Mouse (Mus musculus): ENCODE results near the gene Tpi1. TPM values are rescaled to one million over a fixed set of nuclear protein-coding genes. Genes with fewer than 3 reads are reported as not detected.
"Not testable (repeated sequence)": the region's sequence is repeated elsewhere in the genome, so short reads cannot be mapped to it uniquely, and the experiment has no call there.

Tpi1 gene
- polyA plus RNA-seq, 1 experiment = 224 TPM

DNA sequence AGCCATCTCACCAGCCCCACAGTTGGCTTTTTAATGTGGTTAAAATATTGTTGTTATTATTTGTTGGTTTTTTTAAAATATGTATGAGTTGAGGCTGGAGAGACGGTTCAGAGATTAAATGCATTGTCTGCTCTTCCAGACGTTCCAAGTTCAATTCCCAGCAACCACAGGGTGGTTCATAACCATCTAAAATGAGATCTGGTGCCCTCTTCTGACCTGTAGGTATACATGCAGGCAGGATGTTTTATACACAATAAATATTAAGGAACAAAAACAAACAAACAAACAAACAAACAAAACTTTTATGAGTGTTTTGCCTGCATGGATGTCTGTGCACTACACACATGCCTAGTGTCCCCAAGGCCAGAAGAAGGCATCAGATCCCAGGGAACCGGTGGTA lies 11.0 kb downstream of the Tpi1 start:
- TF ChIP-seq POLR2A (IDR thresholded peaks at IDR 0.05; ENCODE audit: borderline replicate concordance, low read depth, low read length) (no peak), CTCF (IDR thresholded peaks at IDR 0.05; ENCODE audit: low read depth, low read length) (no peak)
- no peak overlapping the region for H3K4me3 ChIP-seq (ENCODE audit: insufficient read depth, low read length)

GRCm38 (mm10) chr6:124802400-124802799 lies 11.7 kb downstream of the Tpi1 start:
- not testable (repeated sequence) for H3K27ac ChIP-seq (ENCODE audit: insufficient read depth, low read depth, low read length); H3K4me3 ChIP-seq (ENCODE audit: insufficient read depth, low read length)
- peaks cover 13% of the 10 kb centered on the region for H3K4me1 ChIP-seq (ENCODE audit: control insufficient read depth, insufficient read depth, low read length)

More for the DNA sequence above, 11.0 kb downstream of the Tpi1 start:
- Histone ChIP-seq H3K4me1 (ENCODE audit: control insufficient read depth, insufficient read depth, low read length) (peaks cover 20% of the 10 kb centered on the region), H3K27ac (ENCODE audit: insufficient read depth, low read depth, low read length) (no peak overlapping the region)

DNA sequence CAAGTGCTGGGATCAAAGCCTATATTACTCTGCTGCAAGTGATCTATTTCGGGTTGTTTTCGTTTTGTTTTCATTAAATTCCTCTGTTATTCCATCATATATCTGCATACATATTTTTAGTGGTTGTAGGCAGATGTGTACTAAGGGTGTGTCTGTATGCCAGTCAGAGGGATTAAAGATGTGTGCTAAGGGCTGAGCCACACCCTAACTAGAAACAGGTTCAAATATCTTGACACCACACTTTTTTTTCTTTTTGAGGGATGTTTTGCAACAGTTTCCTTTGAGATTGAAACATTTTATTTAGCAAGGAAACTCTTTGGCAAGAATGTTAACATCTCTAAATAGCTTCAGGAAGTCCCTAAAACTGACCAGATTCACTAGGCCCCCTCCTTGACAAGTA lies 17.9 kb downstream of the Tpi1 start:
- TF ChIP-seq CTCF (IDR thresholded peaks at IDR 0.05; ENCODE audit: low read depth, low read length) (no peak), POLR2A (IDR thresholded peaks at IDR 0.05; ENCODE audit: borderline replicate concordance, low read depth, low read length) (no peak)
- Histone ChIP-seq H3K4me1 (ENCODE audit: control insufficient read depth, insufficient read depth, low read length) (no peaks in the 10 kb centered on the region), H3K4me3 (ENCODE audit: insufficient read depth, low read length) (no peak overlapping the region), H3K27ac (ENCODE audit: insufficient read depth, low read depth, low read length) (no peak overlapping the region)

DNA sequence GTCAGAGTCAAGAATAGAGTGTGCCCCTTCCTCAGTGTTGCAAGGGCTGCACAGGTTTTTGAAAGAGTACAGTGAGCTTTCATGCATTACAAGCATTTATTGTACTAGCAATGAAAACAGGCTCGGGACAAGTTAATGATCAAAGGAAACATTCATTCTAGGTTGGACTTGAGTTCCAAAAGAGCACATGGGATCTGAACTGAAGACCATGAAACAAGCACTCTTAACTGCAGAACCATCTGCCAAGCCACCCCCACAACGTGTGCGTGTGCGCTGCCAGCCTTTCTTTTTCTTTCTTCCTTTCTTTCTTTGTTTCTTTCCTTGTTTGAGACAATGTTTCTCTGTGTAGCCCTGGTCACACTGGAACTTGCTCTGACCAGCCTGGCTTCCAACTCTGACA lies 18.3 kb downstream of the Tpi1 start:
- H3K4me1 ChIP-seq (ENCODE audit: control insufficient read depth, insufficient read depth, low read length) = no peaks in the 10 kb centered on the region
- no peak overlapping the region for H3K27ac ChIP-seq (ENCODE audit: insufficient read depth, low read depth, low read length)
- no peak overlapping the region for H3K4me3 ChIP-seq (ENCODE audit: insufficient read depth, low read length)
- no peak for TF ChIP-seq POLR2A (IDR thresholded peaks at IDR 0.05; ENCODE audit: borderline replicate concordance, low read depth, low read length)
- TF ChIP-seq CTCF (IDR thresholded peaks at IDR 0.05; ENCODE audit: low read depth, low read length) = no peak

DNA sequence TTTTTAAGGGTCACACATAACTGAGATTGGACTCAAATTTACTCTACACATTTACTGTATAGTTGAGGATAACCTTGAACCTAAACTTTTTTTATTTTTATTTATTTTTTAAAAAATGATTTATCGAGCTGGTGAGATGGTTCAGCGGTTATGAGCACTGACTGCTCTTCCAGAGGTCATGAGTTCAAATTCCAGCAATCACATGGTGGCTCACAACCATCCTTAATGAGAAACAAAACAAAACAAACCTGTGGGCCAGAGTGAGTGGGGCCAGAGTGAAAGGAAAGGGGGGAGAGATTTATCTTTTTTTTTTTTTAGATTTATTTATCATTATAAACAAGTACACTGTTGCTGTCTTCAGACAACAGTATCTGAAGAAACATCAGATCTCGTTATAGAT lies 22.2 kb downstream of the Tpi1 start:
- no peak overlapping the region for H3K4me3 ChIP-seq (ENCODE audit: insufficient read depth, low read length)
- no peak overlapping the region for H3K27ac ChIP-seq (ENCODE audit: insufficient read depth, low read depth, low read length)

DNA sequence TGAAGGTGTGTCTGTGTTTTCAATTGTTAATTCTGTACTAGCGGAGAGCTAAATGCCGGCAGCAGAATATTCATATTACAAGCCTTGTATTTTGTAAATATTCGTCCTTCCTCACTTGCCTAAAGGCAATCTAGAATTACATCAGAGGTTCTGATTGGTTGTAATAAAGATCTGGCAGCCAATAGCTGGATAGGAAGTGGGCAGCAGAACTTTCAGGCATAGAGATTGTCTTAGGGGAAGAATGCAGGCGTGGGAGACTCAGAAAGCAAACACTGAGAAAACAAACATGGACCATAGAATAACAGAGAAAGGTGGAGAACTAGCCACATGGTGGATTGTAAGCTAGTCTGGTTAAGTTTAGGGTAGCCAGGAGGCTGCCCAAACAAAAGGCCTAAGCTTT lies 24.0 kb downstream of the Tpi1 start:
- TF ChIP-seq POLR2A (IDR thresholded peaks at IDR 0.05; ENCODE audit: borderline replicate concordance, low read depth, low read length) (no peak), CTCF (IDR thresholded peaks at IDR 0.05; ENCODE audit: low read depth, low read length) (no peak)
- peaks cover 9% of the 10 kb centered on the region for H3K4me1 ChIP-seq (ENCODE audit: control insufficient read depth, insufficient read depth, low read length)
- H3K4me3 ChIP-seq (ENCODE audit: insufficient read depth, low read length) = no peak overlapping the region
- H3K27ac ChIP-seq (ENCODE audit: insufficient read depth, low read depth, low read length) = no peak overlapping the region

More for the DNA sequence above, 22.2 kb downstream of the Tpi1 start:
- TF ChIP-seq CTCF (IDR thresholded peaks at IDR 0.05; ENCODE audit: low read depth, low read length) (no peak), POLR2A (IDR thresholded peaks at IDR 0.05; ENCODE audit: borderline replicate concordance, low read depth, low read length) (no peak)
- peaks cover 7% of the 10 kb centered on the region for H3K4me1 ChIP-seq (ENCODE audit: control insufficient read depth, insufficient read depth, low read length)

DNA sequence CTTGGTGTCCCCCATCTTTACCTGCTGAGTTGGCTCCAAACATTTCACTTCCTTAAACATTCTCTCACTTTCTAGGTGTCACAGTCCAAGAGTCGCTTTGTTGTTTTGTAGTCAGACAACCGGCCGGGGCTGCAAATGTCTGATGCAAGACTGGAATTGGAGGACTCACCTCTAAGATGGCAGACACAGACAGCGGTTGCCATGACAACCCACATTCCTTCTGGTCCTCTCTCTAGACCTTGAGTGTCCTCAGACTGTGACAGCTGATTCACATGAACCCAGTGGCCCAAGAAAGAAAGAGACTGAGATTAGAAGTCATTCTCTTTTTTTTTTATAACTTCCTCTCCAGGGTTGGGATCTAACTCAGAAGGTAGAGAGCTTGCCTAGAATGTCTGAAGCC lies 24.6 kb downstream of the Tpi1 start:
- Histone ChIP-seq H3K4me1 (ENCODE audit: control insufficient read depth, insufficient read depth, low read length) (peaks cover 9% of the 10 kb centered on the region), H3K27ac (ENCODE audit: insufficient read depth, low read depth, low read length) (no peak overlapping the region), H3K4me3 (ENCODE audit: insufficient read depth, low read length) (no peak overlapping the region)
- no peak for TF ChIP-seq POLR2A (IDR thresholded peaks at IDR 0.05; ENCODE audit: borderline replicate concordance, low read depth, low read length)
- TF ChIP-seq CTCF (IDR thresholded peaks at IDR 0.05; ENCODE audit: low read depth, low read length) = no peak

DNA sequence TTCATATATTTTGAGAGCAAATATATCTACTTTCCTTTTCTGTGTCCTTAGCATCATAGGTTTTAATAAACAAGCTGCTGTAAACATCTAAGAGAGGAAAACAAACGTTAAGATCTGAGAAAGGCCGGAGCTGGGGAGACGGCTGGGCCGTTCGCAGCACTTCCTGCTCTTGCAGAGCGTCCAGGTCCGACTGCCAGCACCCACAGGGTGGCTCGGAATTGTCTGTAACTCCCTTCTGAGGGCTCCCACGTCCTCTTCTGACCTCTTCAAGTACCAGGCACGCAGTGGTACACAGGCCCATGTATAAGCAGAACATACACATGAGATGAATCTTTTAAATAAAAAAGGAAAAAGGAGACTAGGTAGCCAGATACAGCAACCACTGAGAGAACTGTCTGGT lies 26.4 kb downstream of the Tpi1 start:
- Histone ChIP-seq H3K4me1 (ENCODE audit: control insufficient read depth, insufficient read depth, low read length) (peaks cover 12% of the 10 kb centered on the region), H3K4me3 (ENCODE audit: insufficient read depth, low read length) (no peak overlapping the region), H3K27ac (ENCODE audit: insufficient read depth, low read depth, low read length) (no peak overlapping the region)
- TF ChIP-seq CTCF (IDR thresholded peaks at IDR 0.05; ENCODE audit: low read depth, low read length) = no peak
- no peak for TF ChIP-seq POLR2A (IDR thresholded peaks at IDR 0.05; ENCODE audit: borderline replicate concordance, low read depth, low read length)

DNA sequence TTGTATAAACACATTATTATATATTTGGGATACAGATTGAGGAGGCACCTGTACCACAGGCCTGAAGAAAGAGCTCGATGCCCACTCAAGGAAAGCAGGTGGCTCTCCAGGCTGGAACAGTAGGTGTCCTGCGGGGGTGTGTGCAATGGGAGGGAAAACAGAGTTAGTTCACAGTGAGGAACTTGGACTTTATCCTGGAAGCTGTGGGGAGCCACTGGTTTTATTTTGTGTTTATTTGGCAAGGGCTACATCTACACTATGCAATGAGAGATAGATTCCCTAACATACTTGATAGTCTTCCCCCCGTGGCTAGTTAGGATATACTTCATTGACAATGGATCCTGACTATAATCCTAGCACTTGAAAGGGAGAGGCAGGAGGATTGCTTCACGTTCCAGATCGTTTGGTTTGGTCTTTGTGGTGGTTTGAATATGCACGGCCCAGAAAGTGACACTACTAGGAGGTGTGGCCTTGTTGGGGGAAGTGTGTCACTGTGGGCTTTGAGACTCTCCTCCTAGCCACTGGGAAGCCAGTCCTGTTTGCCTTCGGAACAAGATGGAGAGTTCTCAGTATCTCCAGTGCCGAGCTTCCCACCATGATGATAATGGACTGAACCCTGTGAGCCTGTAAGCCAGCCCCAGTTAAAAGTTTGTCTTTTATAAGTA lies 27.2 kb downstream of the Tpi1 start:
- no peak overlapping the region for H3K27ac ChIP-seq (ENCODE audit: insufficient read depth, low read depth, low read length)
- TF ChIP-seq POLR2A (IDR thresholded peaks at IDR 0.05; ENCODE audit: borderline replicate concordance, low read depth, low read length) (no peak), CTCF (IDR thresholded peaks at IDR 0.05; ENCODE audit: low read depth, low read length) (no peak)
- H3K4me1 ChIP-seq (ENCODE audit: control insufficient read depth, insufficient read depth, low read length) = peaks cover 17% of the 10 kb centered on the region
- no peak overlapping the region for H3K4me3 ChIP-seq (ENCODE audit: insufficient read depth, low read length)

DNA sequence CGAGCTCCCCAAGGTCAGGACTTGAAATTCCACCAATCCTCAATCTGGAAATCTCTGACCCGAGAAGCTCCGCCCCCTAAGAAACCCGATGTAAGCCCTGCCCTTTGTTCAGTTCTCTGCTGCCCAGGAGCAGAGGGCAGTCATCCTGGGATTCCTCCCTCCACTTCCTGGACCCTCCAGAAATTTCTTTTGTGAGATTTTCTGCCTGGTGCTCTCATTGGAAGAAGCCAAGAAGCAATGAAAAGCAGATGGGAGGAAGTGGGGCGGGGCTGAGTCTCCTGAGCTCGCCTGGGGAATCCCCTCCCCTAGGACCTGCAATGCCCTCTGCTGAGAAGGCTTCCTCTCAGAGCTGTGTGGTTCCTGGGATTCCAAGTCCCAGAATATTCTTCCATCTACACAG lies 31.7 kb downstream of the Tpi1 start:
- Histone ChIP-seq H3K4me3 (ENCODE audit: insufficient read depth, low read length) (peak overlapping the region; percentile 60), H3K27ac (ENCODE audit: insufficient read depth, low read depth, low read length) (peak overlapping the region; percentile 17; the same call in 1 of the 2 replicates), H3K4me1 (ENCODE audit: control insufficient read depth, insufficient read depth, low read length) (peaks cover 16% of the 10 kb centered on the region)
- no peak for TF ChIP-seq CTCF (IDR thresholded peaks at IDR 0.05; ENCODE audit: low read depth, low read length)
- no peak for TF ChIP-seq POLR2A (IDR thresholded peaks at IDR 0.05; ENCODE audit: borderline replicate concordance, low read depth, low read length)

GRCm38 (mm10) chr6:124780917-124781316 lies 33.2 kb downstream of the Tpi1 start:
- no peak overlapping the region for H3K4me3 ChIP-seq (ENCODE audit: insufficient read depth, low read length)
- H3K27ac ChIP-seq (ENCODE audit: insufficient read depth, low read depth, low read length) = no peak overlapping the region
- H3K4me1 ChIP-seq (ENCODE audit: control insufficient read depth, insufficient read depth, low read length) = peaks cover 13% of the 10 kb centered on the region; the same call in 1 of the 2 replicates
- TF ChIP-seq CTCF (IDR thresholded peaks at IDR 0.05; ENCODE audit: low read depth, low read length) (no peak), POLR2A (IDR thresholded peaks at IDR 0.05; ENCODE audit: borderline replicate concordance, low read depth, low read length) (no peak)

Data from bone marrow macrophage, adult 2 months (primary cell).